Mouse (Mus musculus) kidney, embryonic 15.5 days (tissue): ENCODE measurements around the gene Adcy7. TPM values are rescaled to one million over a fixed set of nuclear protein-coding genes. Genes with fewer than 3 reads are reported as not detected.

Experiments
- ATAC-seq: fragments of 200-750 bp; cut with Nextera tagmentation; replicated peaks from 2 replicates; pipeline ENCODE4 v1.8.0; 2017; ENCODE audit warnings: moderate TSS enrichment; ENCODE audit not compliant: low FRiP score
- H3K27ac ChIP-seq: fragments of 300-500 bp; sonication (generic); 2 replicates; pipeline ENCODE4 v1.5.1; 2015; ENCODE audit warnings: mild to moderate bottlenecking, inconsistent platforms
- H3K27me3 ChIP-seq: fragments of 300-500 bp; sonication (generic); 2 replicates; pipeline ENCODE4 v1.6.1; 2015; ENCODE audit warnings: inconsistent platforms
- H3K36me3 ChIP-seq: fragments of 300-500 bp; sonication (generic); 2 replicates; pipeline ENCODE4 v1.6.1; 2015; ENCODE audit warnings: inconsistent platforms
- H3K4me1 ChIP-seq: fragments of 300-500 bp; sonication (generic); 2 replicates; pipeline ENCODE4 v1.6.1; 2015; ENCODE audit warnings: inconsistent platforms
- H3K4me2 ChIP-seq: fragments of 300-500 bp; sonication (generic); 2 replicates; pipeline ENCODE4 v1.6.1; 2015; ENCODE audit warnings: moderate library complexity, mild to moderate bottlenecking, inconsistent platforms
- H3K4me3 ChIP-seq: fragments of 300-500 bp; sonication (generic); replicated peaks from 2 replicates; pipeline ENCODE4 v1.5.1; 2015; ENCODE audit warnings: mild to moderate bottlenecking, inconsistent platforms
- H3K9ac ChIP-seq: fragments of 300-500 bp; sonication (generic); 2 replicates; pipeline ENCODE4 v1.6.1; 2015; ENCODE audit warnings: mild to moderate bottlenecking, inconsistent platforms
- H3K9me3 ChIP-seq: fragments of 300-500 bp; sonication (generic); replicated peaks from 2 replicates; pipeline ENCODE4 v1.6.1; 2016; ENCODE audit warnings: inconsistent platforms
- WGBS: fragments of 180-500 bp; shearing (Covaris S2); methylation state at CpG from one replicate; pipeline ENCODE4 v1.1.7; 2015; ENCODE audit warnings: mixed read lengths; 5-methylcytosine and 5-hydroxymethylcytosine counted together
- polyA plus RNA-seq: library from polyadenylated mRNA; unstranded; fragments of >200 nt; fragmentation: Nextera tagmentation; extraction: Ambion mirVana; gene quantifications from 2 replicates; pipeline ENCODE4 v1.2.1, GENCODE M21; 2015

Gene Adcy7
- polyA plus RNA-seq, 1 experiment from 2014 or later, result 3.1 TPM

- no peaks in the 10 kb centered on the region for H3K4me1 ChIP-seq
- no peak overlapping the region for H3K27ac ChIP-seq
- H3K27me3 ChIP-seq, result no peaks in the 10 kb centered on the region
- no peaks in the 10 kb centered on the region for H3K36me3 ChIP-seq
- no peak overlapping the region for H3K4me3 ChIP-seq
- ATAC-seq, result 0 out of 2 replicates have a peak, but pooled peaks have one; percentile 6
- H3K9me3 ChIP-seq, result no peaks in the 10 kb centered on the region
- H3K4me2 ChIP-seq, result no peak overlapping the region
- no peak overlapping the region for H3K9ac ChIP-seq
- 55% methylated on average over 5 of the region's 5 CpGs for WGBS
Observed at GRCm38 (mm10) chr8:88279220-88279619, 7.0 kb downstream of the Adcy7 start.

GRCm38 (mm10) chr8:88279670-88280069, 7.5 kb downstream of the Adcy7 start:
- Histone ChIP-seq H3K4me1 (peaks cover under 1% of the 10 kb centered on the region; the same call in 1 of the 2 replicates), H3K27me3 (no peaks in the 10 kb centered on the region), H3K9me3 (no peaks in the 10 kb centered on the region), H3K9ac (no peak overlapping the region), H3K4me3 (no peak overlapping the region), H3K36me3 (no peaks in the 10 kb centered on the region), H3K27ac (no peak overlapping the region), H3K4me2 (no peak overlapping the region)
- ATAC-seq, result 0 out of 2 replicates have a peak, but pooled peaks have one; percentile 33
- WGBS, result 63% methylated on average over 6 of the region's 6 CpGs

GRCm38 (mm10) chr8:88280904-88281303, 8.7 kb downstream of the Adcy7 start:
- no peaks in the 10 kb centered on the region for H3K36me3 ChIP-seq
- no peaks in the 10 kb centered on the region for H3K27me3 ChIP-seq
- ATAC-seq, result no peak
- H3K9ac ChIP-seq, result no peak overlapping the region
- no peak overlapping the region for H3K4me2 ChIP-seq
- 72% methylated on average over 7 of the region's 7 CpGs for WGBS
- no peaks in the 10 kb centered on the region for H3K9me3 ChIP-seq
- H3K4me1 ChIP-seq, result peaks cover 7% of the 10 kb centered on the region; the same call in 1 of the 2 replicates
- H3K4me3 ChIP-seq, result no peak overlapping the region
- no peak overlapping the region for H3K27ac ChIP-seq

GRCm38 (mm10) chr8:88282684-88283083, 10.5 kb downstream of the Adcy7 start:
- WGBS, result 27% methylated on average over 8 of the region's 8 CpGs
- no peaks in the 10 kb centered on the region for H3K9me3 ChIP-seq
- no peaks in the 10 kb centered on the region for H3K27me3 ChIP-seq
- no peak overlapping the region for H3K9ac ChIP-seq
- no peak overlapping the region for H3K27ac ChIP-seq
- ATAC-seq, result no peak
- no peak overlapping the region for H3K4me2 ChIP-seq
- no peaks in the 10 kb centered on the region for H3K36me3 ChIP-seq
- peaks cover 7% of the 10 kb centered on the region; the same call in 1 of the 2 replicates for H3K4me1 ChIP-seq
- no peak overlapping the region for H3K4me3 ChIP-seq

GRCm38 (mm10) chr8:88283243-88284115, 11.3 kb downstream of the Adcy7 start:
- no peak overlapping the region for H3K9ac ChIP-seq
- H3K4me3 ChIP-seq, result no peak overlapping the region
- no peaks in the 10 kb centered on the region for H3K27me3 ChIP-seq
- H3K9me3 ChIP-seq, result no peaks in the 10 kb centered on the region
- H3K4me1 ChIP-seq, result peaks cover 11% of the 10 kb centered on the region; the same call in 1 of the 2 replicates
- no peak overlapping the region for H3K4me2 ChIP-seq
- no peak overlapping the region for H3K27ac ChIP-seq
- no peaks in the 10 kb centered on the region for H3K36me3 ChIP-seq
- no peak for ATAC-seq
- WGBS, result 82% methylated on average over 13 of the region's 13 CpGs

- ATAC-seq, result no peak
- Histone ChIP-seq H3K36me3 (no peaks in the 10 kb centered on the region), H3K4me1 (peaks cover 17% of the 10 kb centered on the region), H3K27ac (no peak overlapping the region), H3K4me2 (no peak overlapping the region), H3K27me3 (no peaks in the 10 kb centered on the region), H3K9ac (no peak overlapping the region), H3K9me3 (no peaks in the 10 kb centered on the region), H3K4me3 (no peak overlapping the region)
- WGBS, result 47% methylated on average over 7 of the region's 7 CpGs
Observed at GRCm38 (mm10) chr8:88284738-88285137, 12.5 kb downstream of the Adcy7 start.

GRCm38 (mm10) chr8:88285469-88286356, 13.5 kb downstream of the Adcy7 start:
- no peak; the same call in 1 of the 2 replicates for ATAC-seq
- H3K27ac ChIP-seq, result no peak overlapping the region
- H3K4me3 ChIP-seq, result no peak overlapping the region
- no peaks in the 10 kb centered on the region for H3K27me3 ChIP-seq
- no peaks in the 10 kb centered on the region for H3K9me3 ChIP-seq
- 79% methylated on average over 8 of the region's 8 CpGs for WGBS
- peaks cover 17% of the 10 kb centered on the region for H3K4me1 ChIP-seq
- no peaks in the 10 kb centered on the region for H3K36me3 ChIP-seq
- no peak overlapping the region for H3K4me2 ChIP-seq
- no peak overlapping the region for H3K9ac ChIP-seq

- no peak for ATAC-seq
- no peak overlapping the region for H3K9ac ChIP-seq
Observed at GRCm38 (mm10) chr8:88286421-88286960, 14.3 kb downstream of the Adcy7 start.

GRCm38 (mm10) chr8:88288622-88289242, 16.5 kb downstream of the Adcy7 start:
- Histone ChIP-seq H3K4me2 (no peak overlapping the region), H3K9ac (no peak overlapping the region), H3K27me3 (no peaks in the 10 kb centered on the region), H3K4me1 (peaks cover 17% of the 10 kb centered on the region), H3K36me3 (no peaks in the 10 kb centered on the region), H3K27ac (no peak overlapping the region), H3K4me3 (no peak overlapping the region), H3K9me3 (no peaks in the 10 kb centered on the region)
- WGBS, result 63% methylated on average over 12 of the region's 12 CpGs
- ATAC-seq, result no peak

More at GRCm38 (mm10) chr8:88286421-88286960, 14.3 kb downstream of the Adcy7 start:
- H3K4me2 ChIP-seq, result no peak overlapping the region
- no peaks in the 10 kb centered on the region for H3K27me3 ChIP-seq
- H3K27ac ChIP-seq, result no peak overlapping the region
- peaks cover 17% of the 10 kb centered on the region for H3K4me1 ChIP-seq
- H3K36me3 ChIP-seq, result no peaks in the 10 kb centered on the region
- 88% methylated on average over 14 of the region's 14 CpGs for WGBS
- no peaks in the 10 kb centered on the region for H3K9me3 ChIP-seq
- no peak overlapping the region for H3K4me3 ChIP-seq

- H3K27ac ChIP-seq, result no peak overlapping the region
- whole genome bisulfite sequencing, result 73% methylated on average over 1 of the region's 1 CpGs
- H3K4me1 ChIP-seq, result peaks cover 15% of the 10 kb centered on the region
- H3K9ac ChIP-seq, result no peak overlapping the region
- no peak overlapping the region for H3K4me3 ChIP-seq
- H3K9me3 ChIP-seq, result no peaks in the 10 kb centered on the region
- H3K36me3 ChIP-seq, result no peaks in the 10 kb centered on the region
- H3K27me3 ChIP-seq, result no peaks in the 10 kb centered on the region
- ATAC-seq, result no peak
- no peak overlapping the region for H3K4me2 ChIP-seq
Observed at GRCm38 (mm10) chr8:88289901-88290300, 17.7 kb downstream of the Adcy7 start.
